Mouse (Mus musculus) common myeloid progenitor, adult 5-6 weeks (primary cell): ENCODE data around the gene Ccdc50. TPM values are rescaled to one million over a fixed set of nuclear protein-coding genes. Genes with fewer than 3 reads are reported as not detected.
A peak's percentile ranks its signal among the peaks of the same experiment; 100 is the strongest.

Experiments
- ATAC-seq: replicated peaks from 2 replicates; pipeline ENCODE4 v1.8.0; 2016; ENCODE audit warnings: low read depth, mild to moderate bottlenecking, moderate TSS enrichment, inconsistent platforms; ENCODE audit not compliant: poor library complexity, severe bottlenecking
- total RNA-seq: library from RNA; stranded (forward); fragments of 200-1000, 187-1606 nt; gene quantifications from 2 replicates; pipeline ENCODE4 v1.2.3, GENCODE M21; 2017

Gene Ccdc50
- total RNA-seq, 1 experiment from 2014 or later = 112 TPM

GRCm38 (mm10) chr16:27391845-27392244, 3.2 kb downstream of the Ccdc50 start:
- ATAC-seq = no peak

- ATAC-seq = no peak
These were observed 6.8 kb downstream of the Ccdc50 start for GRCm38 (mm10) chr16:27395251-27396037.

- ATAC-seq = no peak
These were observed 8.3 kb downstream of the Ccdc50 start for GRCm38 (mm10) chr16:27396951-27397350.

DNA sequence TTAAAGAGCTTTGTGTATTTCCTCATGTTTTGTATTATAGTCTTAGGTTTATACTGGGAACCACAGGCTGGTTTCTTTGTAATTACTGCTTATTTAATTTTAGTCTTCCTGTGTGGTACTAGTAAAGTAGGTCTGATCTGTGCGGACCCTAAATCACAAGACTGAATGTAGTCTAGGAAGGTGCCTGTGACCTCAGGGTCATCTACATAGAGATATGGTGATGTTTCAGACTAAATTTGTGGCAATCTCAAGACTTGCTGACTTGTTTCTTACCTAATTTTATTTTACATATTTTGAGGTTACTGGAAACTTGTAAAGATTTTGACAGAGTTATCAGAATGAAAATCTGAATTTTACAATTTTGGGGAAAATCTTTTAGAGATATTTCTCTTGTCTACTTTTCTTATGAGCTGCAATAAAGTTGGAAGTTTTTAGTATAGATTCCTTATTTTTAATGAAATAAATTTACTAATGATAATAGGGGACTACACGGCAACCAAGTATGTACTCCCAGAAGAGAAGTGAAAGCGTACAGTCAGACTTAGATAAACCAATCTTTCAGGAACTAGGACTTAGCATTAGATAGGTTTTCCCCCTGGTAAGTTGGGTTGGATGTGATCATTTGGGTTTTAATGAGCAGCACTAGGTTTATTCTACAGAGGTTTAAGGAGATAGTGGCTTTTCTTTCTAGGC, 10.5 kb downstream of the Ccdc50 start:
- peak; percentile 56; the same call in 1 of the 2 replicates for ATAC-seq

DNA sequence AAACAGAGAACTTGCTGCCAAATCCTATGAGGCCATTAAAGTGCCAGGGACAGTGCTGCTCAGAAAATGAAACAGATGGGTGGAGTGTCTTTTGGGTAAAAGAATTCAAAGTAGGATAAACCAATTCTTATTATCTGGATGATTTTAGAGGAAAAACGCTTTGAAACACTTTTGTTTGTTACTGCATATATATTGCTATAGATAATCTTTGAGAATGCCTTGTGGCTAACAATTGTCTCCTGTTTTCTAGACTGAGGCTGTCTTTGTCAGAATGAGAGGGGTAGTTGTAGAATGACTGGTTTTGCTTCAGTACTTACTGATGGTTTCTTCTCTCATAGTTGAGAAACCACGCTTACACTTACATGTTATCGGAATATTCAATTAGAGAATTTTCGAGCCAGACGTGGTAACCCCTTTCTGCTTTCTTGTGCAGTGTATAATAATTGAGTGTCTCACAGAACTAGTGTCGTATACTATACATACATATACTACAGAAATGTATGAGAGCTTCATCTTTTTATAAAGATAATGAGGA, 11.1 kb downstream of the Ccdc50 start:
- no peak for ATAC-seq

DNA sequence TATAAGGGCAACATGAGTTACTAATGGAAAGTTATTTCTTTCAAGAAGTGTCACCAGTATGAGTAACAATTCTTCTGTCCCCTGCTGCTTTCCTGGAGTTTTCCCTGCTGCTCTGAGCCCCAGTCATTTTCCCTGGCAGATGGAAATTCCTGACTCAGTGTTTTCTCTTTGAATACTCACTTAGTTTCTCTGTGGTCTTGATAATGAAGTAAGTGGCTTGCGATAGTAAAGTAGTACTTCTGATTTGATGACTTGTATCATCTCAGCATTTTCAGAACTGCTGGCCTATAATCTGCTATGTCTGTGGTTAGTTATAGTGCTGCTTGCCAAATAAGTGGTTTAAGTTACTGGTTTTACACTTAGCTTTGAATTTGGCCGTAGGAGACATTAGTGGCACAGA, 12.9 kb downstream of the Ccdc50 start:
- peak; percentile 36 for ATAC-seq

DNA sequence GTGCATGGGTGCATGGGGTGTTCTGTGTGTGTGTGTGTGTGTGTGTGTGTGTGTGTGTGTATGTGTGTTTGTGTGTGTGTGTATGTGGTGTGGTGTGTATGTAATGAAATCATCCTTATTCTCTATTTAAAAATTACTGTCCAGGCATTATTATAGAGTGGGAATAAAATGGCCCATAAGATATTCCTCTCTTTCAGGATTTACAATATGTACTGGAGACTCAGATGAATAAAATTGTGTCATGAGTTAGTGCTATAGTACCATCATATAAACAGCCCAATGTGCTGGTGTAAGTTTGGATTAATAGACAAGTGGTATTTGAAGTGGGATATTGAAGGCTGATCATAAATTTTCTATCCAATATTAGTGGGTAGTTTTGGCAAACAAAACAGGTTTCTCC, 15.4 kb downstream of the Ccdc50 start:
- ATAC-seq = no peak

- ATAC-seq = peak; percentile 37; the same call in 1 of the 2 replicates
These were observed 28.4 kb downstream of the Ccdc50 start for GRCm38 (mm10) chr16:27416937-27417584.

DNA sequence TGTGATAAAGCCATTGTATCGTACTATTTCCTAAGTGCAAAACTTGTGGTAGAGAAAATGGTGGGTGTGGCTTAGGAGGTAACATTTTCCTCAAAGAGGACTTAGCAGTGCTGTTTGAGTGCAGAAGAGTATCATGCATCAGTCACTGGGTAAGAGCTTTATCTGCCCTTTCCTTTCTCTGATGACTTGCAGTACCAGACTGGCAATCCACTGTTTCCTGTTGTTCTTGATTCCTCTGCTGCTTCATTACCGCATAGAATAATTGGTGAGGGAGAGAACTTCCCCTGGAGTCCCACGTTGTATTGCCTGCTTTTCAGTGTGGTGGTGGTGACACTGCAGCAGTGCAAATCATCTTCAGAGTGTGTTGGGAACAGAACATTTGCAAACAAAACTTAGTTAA, 29.0 kb downstream of the Ccdc50 start:
- peak; percentile 96 for ATAC-seq

- ATAC-seq = no peak
These were observed 32.3 kb downstream of the Ccdc50 start for GRCm38 (mm10) chr16:27420982-27421381.

GRCm38 (mm10) chr16:27435034-27435433, 46.4 kb downstream of the Ccdc50 start:
- ATAC-seq = no peak

GRCm38 (mm10) chr16:27443941-27444340, 55.3 kb downstream of the Ccdc50 start:
- ATAC-seq = peak; percentile 83

- no peak for ATAC-seq
These were observed 60.7 kb downstream of the Ccdc50 start for GRCm38 (mm10) chr16:27449360-27449759.

- ATAC-seq = no peak
These were observed 62.0 kb downstream of the Ccdc50 start for GRCm38 (mm10) chr16:27450655-27451054.

- no peak for ATAC-seq
These were observed 64.7 kb downstream of the Ccdc50 start for GRCm38 (mm10) chr16:27453396-27453795.

- no peak for ATAC-seq
These were observed 65.2 kb downstream of the Ccdc50 start for GRCm38 (mm10) chr16:27453823-27454222.

GRCm38 (mm10) chr16:27457273-27457672, 68.6 kb downstream of the Ccdc50 start:
- ATAC-seq = peak; percentile 98

DNA sequence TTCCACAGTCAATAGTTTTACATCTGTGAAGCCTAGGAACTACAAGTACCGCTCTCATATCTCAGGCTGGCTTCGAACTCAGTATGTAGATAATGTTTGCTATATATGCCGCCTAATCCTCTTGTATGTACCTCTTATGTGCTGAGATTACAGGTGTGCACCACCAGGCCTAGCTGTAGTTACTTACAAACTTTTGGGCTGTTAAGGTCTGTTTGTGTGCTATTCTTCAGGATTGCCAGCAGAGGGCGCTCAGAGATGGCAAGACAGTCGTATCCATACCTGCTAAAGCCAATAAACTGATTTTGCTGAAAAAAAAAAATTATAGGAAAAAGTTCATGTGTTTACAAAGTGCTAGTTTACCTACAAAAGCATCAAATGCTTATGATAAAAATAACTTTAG, 80.1 kb downstream of the Ccdc50 start:
- ATAC-seq = peak; percentile 68

GRCm38 (mm10) chr16:27471389-27471788, 82.7 kb downstream of the Ccdc50 start:
- no peak for ATAC-seq

DNA sequence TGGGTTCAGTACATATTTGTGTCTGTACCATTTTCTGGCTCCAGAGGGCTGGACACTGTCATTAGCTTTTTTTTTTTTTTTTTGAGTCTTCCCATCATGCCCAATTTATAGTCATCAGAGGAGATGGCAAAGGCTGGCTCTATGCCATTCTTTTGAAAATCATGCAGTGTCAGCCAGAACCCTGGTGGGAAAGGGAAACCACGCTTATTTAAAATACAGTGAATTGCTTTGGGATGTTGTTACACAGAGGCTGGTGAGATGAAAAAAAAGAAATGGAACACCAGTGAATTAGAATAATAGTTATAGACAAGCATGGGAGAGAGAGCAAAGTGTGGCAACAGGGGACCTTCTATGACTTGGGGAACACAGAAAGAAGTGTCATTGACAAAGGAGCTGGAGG, 95.2 kb downstream of the Ccdc50 start:
- no peak for ATAC-seq
